Mouse (Mus musculus): Measurements from ENCODE around the gene Nol6. TPM values are rescaled to one million over a fixed set of nuclear protein-coding genes. Genes with fewer than 3 reads are reported as not detected.

Nol6 gene
- polyA plus RNA-seq (2014; fragmentation: Nextera tagmentation; extraction: Ambion mirVana): 18.0 and 32.9 TPM in 2 replicates

DNA sequence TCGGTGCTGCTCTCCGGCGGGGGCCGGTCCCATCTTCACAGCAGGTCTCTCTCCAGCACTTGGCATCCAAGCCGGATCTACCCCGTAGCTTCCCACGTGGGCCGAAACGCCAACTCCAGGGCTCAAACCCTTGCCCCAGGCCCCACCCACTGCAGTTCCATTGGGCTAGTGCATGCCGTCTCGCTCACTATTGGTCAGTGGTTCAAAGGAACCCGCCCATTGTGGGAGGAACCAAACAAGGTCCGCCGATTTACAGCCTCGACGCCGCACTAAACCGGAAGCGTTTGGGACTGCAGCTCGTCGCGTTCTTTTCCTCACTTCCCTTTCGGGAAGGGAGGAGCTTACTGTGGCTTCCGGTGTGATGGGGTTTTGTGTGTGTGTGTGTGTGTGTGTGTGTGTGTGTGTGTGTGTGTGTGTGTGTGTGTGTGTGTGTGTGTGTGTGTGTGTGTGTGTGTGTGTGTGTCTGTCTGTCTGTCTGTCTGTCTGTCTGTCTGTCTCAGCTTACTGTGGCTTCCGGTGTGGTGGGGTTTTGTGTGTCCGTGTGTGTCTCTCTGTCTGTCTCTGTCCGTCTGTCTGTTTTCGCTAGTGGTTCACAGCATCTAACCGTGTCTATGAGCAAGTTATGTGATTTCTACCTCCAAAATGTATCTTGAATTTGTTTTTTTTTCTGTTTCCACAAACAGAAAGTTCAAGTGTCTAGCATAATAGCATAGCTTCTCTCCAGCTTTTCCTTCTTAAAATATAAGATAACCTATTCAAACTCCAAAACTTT, at the start of gene Nol6:
Nol6 (minus strand) TSS at position 276 of the 772 bp plus-strand sequence.
- peak; percentile 100 for ATAC-seq (ENCODE audit: low FRiP score, low TSS enrichment)
- H3K9me3 ChIP-seq (ENCODE audit: control insufficient read depth, low read length): no peaks in the 10 kb centered on the region
- peak within 1 kb of the TSS; percentile 80 for H3K4me3 ChIP-seq (ENCODE audit: low read length)
- peaks cover 37% of the 10 kb centered on the region for H3K36me3 ChIP-seq (ENCODE audit: control insufficient read depth, insufficient read depth, low read length)
- peak within 1 kb of the TSS; percentile 69 for H3K9ac ChIP-seq (ENCODE audit: low read depth, low read length)
- 2% methylated on average over 29 of the region's 29 CpGs for WGBS
- H3K27ac ChIP-seq (ENCODE audit: low read depth, low read length): no peak within 1 kb of the TSS
- no peaks in the 10 kb centered on the region for H3K27me3 ChIP-seq (ENCODE audit: control insufficient read depth, insufficient read depth, low read length)
- peak within 1 kb of the TSS; percentile 82 for H3K4me2 ChIP-seq (replicated peaks; ENCODE audit: low read depth, low read length)
- H3K4me1 ChIP-seq (ENCODE audit: control insufficient read depth, insufficient read depth, low read length): peaks cover 8% of the 10 kb centered on the region; the same call in 1 of the 2 replicates

DNA sequence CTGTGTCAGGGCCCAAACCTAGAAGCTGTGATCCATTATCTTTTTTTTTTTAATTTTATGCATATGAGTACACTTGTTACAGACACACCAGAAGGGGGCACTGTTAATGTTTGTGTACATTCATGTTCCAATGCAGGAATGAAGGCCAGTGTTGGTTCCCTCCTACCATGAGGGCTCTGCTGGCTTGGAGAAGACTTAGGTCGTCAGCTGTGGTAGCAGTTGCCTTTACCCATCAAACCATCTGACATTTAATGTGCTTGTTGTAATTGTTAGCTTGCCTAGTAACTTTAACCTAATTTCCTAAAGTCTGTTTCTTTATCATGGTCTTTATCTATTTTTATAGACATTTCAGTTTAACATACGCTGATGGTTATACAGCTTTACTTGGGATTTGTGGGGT, 46.7 kb upstream of the Nol6 start:
- Histone ChIP-seq H3K4me1 (ENCODE audit: control insufficient read depth, insufficient read depth, low read length) (no peaks in the 10 kb centered on the region), H3K4me3 (ENCODE audit: low read length) (no peak overlapping the region), H3K27ac (ENCODE audit: low read depth, low read length) (no peak overlapping the region), H3K9me3 (ENCODE audit: control insufficient read depth, low read length) (no peaks in the 10 kb centered on the region), H3K27me3 (ENCODE audit: control insufficient read depth, insufficient read depth, low read length) (no peaks in the 10 kb centered on the region), H3K9ac (ENCODE audit: low read depth, low read length) (no peak overlapping the region), H3K4me2 (replicated peaks; ENCODE audit: low read depth, low read length) (no peak overlapping the region), H3K36me3 (ENCODE audit: control insufficient read depth, insufficient read depth, low read length) (peaks cover 22% of the 10 kb centered on the region)
- 80% methylated on average over 2 of the region's 2 CpGs for WGBS
- ATAC-seq (ENCODE audit: low FRiP score, low TSS enrichment): no peak

DNA sequence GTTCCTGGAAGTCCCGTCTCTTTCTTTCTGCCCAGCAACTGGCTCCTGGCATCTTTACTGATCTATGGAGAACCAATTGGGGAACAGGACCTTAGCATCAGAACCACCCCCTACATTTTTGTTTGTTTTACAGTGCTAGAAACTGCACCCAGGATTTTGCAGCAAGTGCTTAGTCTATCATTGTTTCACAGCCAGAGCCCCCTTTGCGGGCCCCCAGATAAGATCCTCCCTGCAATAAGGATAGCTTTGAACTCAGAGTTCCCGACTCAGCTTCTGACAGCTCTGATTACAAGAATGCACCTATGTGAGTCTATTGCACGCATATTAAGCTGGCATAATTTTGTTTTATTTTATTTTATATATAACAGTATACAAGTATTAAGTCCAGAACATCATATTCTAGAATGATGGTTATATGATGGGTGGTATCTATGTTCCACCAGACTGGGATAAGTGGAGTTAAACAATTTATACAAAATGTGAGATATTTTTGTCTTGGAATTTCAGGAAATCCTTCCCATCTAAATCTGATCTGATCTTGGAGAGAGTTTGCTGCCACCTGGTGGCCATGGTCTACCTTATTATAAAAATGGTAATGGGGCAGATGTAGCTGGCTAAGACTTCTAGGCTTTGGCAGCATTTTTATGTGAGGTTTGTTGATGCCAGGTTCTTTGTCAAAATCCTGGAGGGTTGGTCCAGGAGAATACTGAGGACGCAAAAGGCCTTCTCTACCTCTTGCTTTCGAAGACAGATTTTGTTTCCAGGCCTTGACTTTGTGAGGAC, 41.6 kb upstream of the Nol6 start:
- no peak overlapping the region for H3K4me3 ChIP-seq (ENCODE audit: low read length)
- peaks cover 12% of the 10 kb centered on the region for H3K36me3 ChIP-seq (ENCODE audit: control insufficient read depth, insufficient read depth, low read length)
- no peak for ATAC-seq (ENCODE audit: low FRiP score, low TSS enrichment)
- 71% methylated on average over 6 of the region's 6 CpGs for WGBS
- H3K9me3 ChIP-seq (ENCODE audit: control insufficient read depth, low read length): no peaks in the 10 kb centered on the region
- H3K27me3 ChIP-seq (ENCODE audit: control insufficient read depth, insufficient read depth, low read length): no peaks in the 10 kb centered on the region
- H3K4me2 ChIP-seq (replicated peaks; ENCODE audit: low read depth, low read length): no peak overlapping the region
- 0 out of 2 replicates have a peak overlapping the region, but pooled peaks have one; percentile 1 for H3K27ac ChIP-seq (ENCODE audit: low read depth, low read length)
- H3K4me1 ChIP-seq (ENCODE audit: control insufficient read depth, insufficient read depth, low read length): no peaks in the 10 kb centered on the region
- H3K9ac ChIP-seq (ENCODE audit: low read depth, low read length): no peak overlapping the region

DNA sequence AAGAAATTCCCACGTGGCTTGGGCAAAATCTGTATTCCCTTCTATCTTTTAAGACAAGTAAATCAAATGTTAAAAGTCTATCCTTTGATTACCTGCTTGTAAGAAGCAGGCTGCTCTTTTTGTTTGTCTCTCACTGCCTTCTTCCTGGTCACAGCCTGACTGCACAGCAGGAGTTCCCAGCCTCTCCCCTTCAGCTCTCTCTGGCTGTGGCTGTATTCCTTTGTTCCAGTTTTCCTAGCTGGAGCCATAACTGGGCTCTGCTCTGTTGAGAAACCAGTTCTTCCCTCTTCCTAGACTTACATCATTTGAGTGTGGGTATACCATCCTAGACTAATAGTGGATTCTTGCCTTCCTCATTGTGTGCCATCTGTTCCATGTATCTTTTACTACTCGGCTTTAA, 40.7 kb upstream of the Nol6 start:
- Histone ChIP-seq H3K4me3 (ENCODE audit: low read length) (no peak overlapping the region), H3K9me3 (ENCODE audit: control insufficient read depth, low read length) (no peaks in the 10 kb centered on the region), H3K36me3 (ENCODE audit: control insufficient read depth, insufficient read depth, low read length) (peaks cover 10% of the 10 kb centered on the region), H3K27me3 (ENCODE audit: control insufficient read depth, insufficient read depth, low read length) (no peaks in the 10 kb centered on the region), H3K4me1 (ENCODE audit: control insufficient read depth, insufficient read depth, low read length) (no peaks in the 10 kb centered on the region), H3K9ac (ENCODE audit: low read depth, low read length) (no peak overlapping the region), H3K27ac (ENCODE audit: low read depth, low read length) (no peak overlapping the region), H3K4me2 (replicated peaks; ENCODE audit: low read depth, low read length) (no peak overlapping the region)
- no peak for ATAC-seq (ENCODE audit: low FRiP score, low TSS enrichment)
- WGBS: 39% methylated on average over 2 of the region's 2 CpGs

DNA sequence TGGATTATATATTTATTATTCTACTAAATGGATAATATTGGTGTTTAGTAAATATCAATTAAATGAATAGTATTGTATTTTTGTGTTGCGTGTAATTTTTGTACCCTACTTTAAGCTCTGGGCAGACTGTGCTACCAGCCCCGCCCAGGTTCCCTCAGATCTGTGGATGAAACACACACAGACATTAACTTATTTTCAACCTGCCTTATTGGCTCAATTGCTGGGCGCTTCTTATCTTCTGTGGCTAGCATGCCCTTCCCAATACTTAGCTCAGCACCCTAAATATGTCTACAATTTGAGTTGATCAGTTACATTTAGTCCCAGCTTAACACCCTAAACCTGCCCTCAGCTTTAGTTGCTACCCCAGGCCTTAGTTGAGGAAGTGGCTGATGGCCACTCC, 37.0 kb upstream of the Nol6 start:
- ATAC-seq (ENCODE audit: low FRiP score, low TSS enrichment): no peak
- Histone ChIP-seq H3K27ac (ENCODE audit: low read depth, low read length) (no peak overlapping the region), H3K9me3 (ENCODE audit: control insufficient read depth, low read length) (no peaks in the 10 kb centered on the region), H3K36me3 (ENCODE audit: control insufficient read depth, insufficient read depth, low read length) (no peaks in the 10 kb centered on the region), H3K9ac (ENCODE audit: low read depth, low read length) (no peak overlapping the region), H3K4me3 (ENCODE audit: low read length) (no peak overlapping the region), H3K4me1 (ENCODE audit: control insufficient read depth, insufficient read depth, low read length) (no peaks in the 10 kb centered on the region), H3K4me2 (replicated peaks; ENCODE audit: low read depth, low read length) (no peak overlapping the region), H3K27me3 (ENCODE audit: control insufficient read depth, insufficient read depth, low read length) (no peaks in the 10 kb centered on the region)
- 93% methylated on average over 3 of the region's 3 CpGs for WGBS

DNA sequence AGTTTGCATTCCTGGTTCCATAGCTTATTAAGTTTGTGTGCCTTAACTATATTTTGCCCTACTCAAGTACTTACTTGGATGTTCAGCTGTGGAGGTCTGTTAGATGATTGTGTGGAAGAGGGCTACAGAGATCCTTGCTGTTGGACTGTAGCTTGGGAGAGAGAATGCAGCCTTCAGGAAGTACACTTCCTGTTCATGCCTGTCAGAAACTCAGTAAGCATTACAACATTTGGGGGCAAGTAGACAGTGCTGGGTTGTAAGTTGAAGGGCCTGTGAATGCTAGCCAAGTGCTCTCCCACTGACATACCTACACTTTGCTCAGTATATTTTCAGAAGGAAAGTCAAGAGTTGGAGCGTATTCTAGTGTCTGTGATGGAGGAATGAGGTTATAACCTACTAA, 34.0 kb upstream of the Nol6 start:
- Histone ChIP-seq H3K27me3 (ENCODE audit: control insufficient read depth, insufficient read depth, low read length) (no peaks in the 10 kb centered on the region), H3K9ac (ENCODE audit: low read depth, low read length) (no peak overlapping the region), H3K27ac (ENCODE audit: low read depth, low read length) (no peak overlapping the region), H3K36me3 (ENCODE audit: control insufficient read depth, insufficient read depth, low read length) (no peaks in the 10 kb centered on the region), H3K4me1 (ENCODE audit: control insufficient read depth, insufficient read depth, low read length) (no peaks in the 10 kb centered on the region), H3K4me2 (replicated peaks; ENCODE audit: low read depth, low read length) (no peak overlapping the region), H3K9me3 (ENCODE audit: control insufficient read depth, low read length) (no peaks in the 10 kb centered on the region), H3K4me3 (ENCODE audit: low read length) (no peak overlapping the region)
- WGBS: 84% methylated on average over 1 of the region's 1 CpGs
- ATAC-seq (ENCODE audit: low FRiP score, low TSS enrichment): no peak

DNA sequence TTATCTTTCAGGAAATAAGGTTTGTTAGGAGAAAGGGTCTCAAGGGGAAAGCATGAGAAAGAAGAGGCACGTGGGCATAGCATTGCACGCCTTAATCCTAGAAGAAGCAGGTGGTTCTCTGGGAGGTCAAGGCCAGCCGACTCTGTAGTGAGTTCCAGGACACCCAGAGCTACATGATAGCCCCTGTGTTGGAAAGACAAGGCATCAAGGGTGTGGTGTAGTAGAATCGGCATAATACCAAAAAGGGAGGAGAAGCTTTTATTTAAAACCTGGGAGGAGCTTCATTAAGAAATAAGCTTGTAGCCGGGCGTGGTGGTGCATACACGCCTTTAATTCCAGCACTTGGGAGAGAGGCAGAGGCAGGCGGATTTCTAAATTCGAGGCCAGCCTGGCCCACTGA, 32.7 kb upstream of the Nol6 start:
- H3K27me3 ChIP-seq (ENCODE audit: control insufficient read depth, insufficient read depth, low read length): no peaks in the 10 kb centered on the region
- no peaks in the 10 kb centered on the region for H3K9me3 ChIP-seq (ENCODE audit: control insufficient read depth, low read length)
- H3K36me3 ChIP-seq (ENCODE audit: control insufficient read depth, insufficient read depth, low read length): no peaks in the 10 kb centered on the region
- no peak overlapping the region for H3K4me3 ChIP-seq (ENCODE audit: low read length)
- ATAC-seq (ENCODE audit: low FRiP score, low TSS enrichment): no peak
- no peak overlapping the region for H3K4me2 ChIP-seq (replicated peaks; ENCODE audit: low read depth, low read length)
- no peak overlapping the region for H3K27ac ChIP-seq (ENCODE audit: low read depth, low read length)
- WGBS: 82% methylated on average over 9 of the region's 9 CpGs
- no peak overlapping the region for H3K9ac ChIP-seq (ENCODE audit: low read depth, low read length)
- H3K4me1 ChIP-seq (ENCODE audit: control insufficient read depth, insufficient read depth, low read length): no peaks in the 10 kb centered on the region

DNA sequence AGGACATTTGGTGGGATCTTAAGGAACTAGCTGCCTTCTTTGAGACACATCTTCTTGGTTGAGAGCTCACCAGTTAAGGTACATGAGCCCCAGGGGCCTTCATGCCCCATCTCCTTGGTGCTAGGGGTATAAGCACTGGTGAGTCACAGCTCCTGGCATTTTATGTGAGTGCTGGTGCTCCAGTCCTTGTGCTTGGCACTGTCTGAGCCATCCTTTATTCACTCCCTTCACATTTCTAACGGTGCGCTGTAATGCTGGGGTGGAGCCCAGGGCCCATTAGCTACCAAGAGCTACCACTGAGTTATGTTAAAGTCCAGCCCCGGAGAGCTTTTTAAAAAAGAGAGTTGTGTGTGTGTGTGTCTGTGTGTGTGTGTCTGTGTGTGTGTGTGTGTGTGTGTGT, 28.9 kb upstream of the Nol6 start:
- Histone ChIP-seq H3K9me3 (ENCODE audit: control insufficient read depth, low read length) (no peaks in the 10 kb centered on the region), H3K27ac (ENCODE audit: low read depth, low read length) (no peak overlapping the region), H3K9ac (ENCODE audit: low read depth, low read length) (no peak overlapping the region), H3K4me3 (ENCODE audit: low read length) (no peak overlapping the region), H3K36me3 (ENCODE audit: control insufficient read depth, insufficient read depth, low read length) (no peaks in the 10 kb centered on the region), H3K4me1 (ENCODE audit: control insufficient read depth, insufficient read depth, low read length) (no peaks in the 10 kb centered on the region), H3K4me2 (replicated peaks; ENCODE audit: low read depth, low read length) (no peak overlapping the region), H3K27me3 (ENCODE audit: control insufficient read depth, insufficient read depth, low read length) (no peaks in the 10 kb centered on the region)
- ATAC-seq (ENCODE audit: low FRiP score, low TSS enrichment): no peak
- WGBS: 96% methylated on average over 3 of the region's 3 CpGs

DNA sequence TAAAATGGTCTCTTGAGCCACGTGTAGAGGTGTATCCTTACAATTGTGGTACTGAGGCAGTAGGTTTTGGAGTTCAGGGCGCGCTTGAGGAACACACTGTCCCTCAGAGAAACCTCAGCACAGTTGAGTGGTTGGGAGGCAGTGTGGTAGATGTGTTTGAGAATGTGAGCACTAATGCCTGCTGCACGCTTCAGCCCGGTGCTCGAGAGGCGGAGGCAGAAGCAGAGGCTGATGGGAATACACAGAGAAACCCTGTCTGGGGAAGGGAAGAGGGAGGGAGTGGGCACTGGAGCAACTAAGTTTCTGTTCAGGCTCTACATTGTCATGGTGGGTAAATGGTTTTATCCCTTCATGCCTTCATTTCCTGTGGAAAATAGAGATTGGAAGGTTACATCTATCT, 26.9 kb upstream of the Nol6 start:
- Histone ChIP-seq H3K4me2 (replicated peaks; ENCODE audit: low read depth, low read length) (no peak overlapping the region), H3K27me3 (ENCODE audit: control insufficient read depth, insufficient read depth, low read length) (no peaks in the 10 kb centered on the region), H3K9me3 (ENCODE audit: control insufficient read depth, low read length) (no peaks in the 10 kb centered on the region), H3K4me1 (ENCODE audit: control insufficient read depth, insufficient read depth, low read length) (no peaks in the 10 kb centered on the region), H3K4me3 (ENCODE audit: low read length) (no peak overlapping the region), H3K9ac (ENCODE audit: low read depth, low read length) (no peak overlapping the region), H3K27ac (ENCODE audit: low read depth, low read length) (no peak overlapping the region), H3K36me3 (ENCODE audit: control insufficient read depth, insufficient read depth, low read length) (no peaks in the 10 kb centered on the region)
- ATAC-seq (ENCODE audit: low FRiP score, low TSS enrichment): no peak
- WGBS: 96% methylated on average over 7 of the region's 7 CpGs
